Mouse (Mus musculus): ENCODE data around the gene Lag3.

GRCm38 (mm10) chr6:124933127-124933526 lies 21.6 kb upstream of the Lag3 start:
- TF ChIP-seq CTCF (IDR thresholded peaks at IDR 0.05; ENCODE audit: low read depth): peak; percentile 21; the same call in 1 of the 2 replicates
- TF ChIP-seq EP300 (optimal IDR thresholded peaks at IDR 0.05): no peak
